Mouse (Mus musculus): ENCODE measurements at regions not wholly inside any gene's neighbourhood (a gene's known extent, or its start where the extent isn't known, plus 50 kb on each side); places are given as distances from the start of the nearest gene placed in this dataset.

DNA sequence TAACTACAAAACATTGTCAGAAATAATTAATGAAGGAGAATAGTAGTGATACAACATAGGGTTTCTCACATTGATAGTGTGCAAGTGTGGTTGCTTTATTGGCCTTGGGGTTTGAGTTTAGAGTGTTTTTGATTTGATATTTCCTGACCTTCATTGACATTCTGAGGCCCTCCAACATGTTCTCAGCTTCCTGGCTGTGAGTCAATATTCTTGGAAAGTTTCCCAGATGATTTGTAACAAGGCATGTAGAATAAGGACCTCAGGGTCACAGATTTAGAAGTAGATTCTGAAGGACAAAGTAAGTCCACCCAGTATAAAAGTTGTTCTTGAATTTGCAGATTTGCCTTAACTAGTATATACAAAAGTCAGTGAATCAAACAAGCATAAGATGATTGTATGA, 969.7 kb upstream of the Pcdh9 start:
- no peak for DNase-seq (ENCODE audit: low read depth, low spot score)

GRCm38 (mm10) chr14:94869011-94869410, 978.5 kb upstream of the Pcdh9 start:
- no peak for DNase-seq (ENCODE audit: low read depth, low spot score)

GRCm38 (mm10) chr14:94886054-94886453, 995.0 kb upstream of the 4921530L21Rik start:
- no peak for DNase-seq (ENCODE audit: low read depth, low spot score)

DNA sequence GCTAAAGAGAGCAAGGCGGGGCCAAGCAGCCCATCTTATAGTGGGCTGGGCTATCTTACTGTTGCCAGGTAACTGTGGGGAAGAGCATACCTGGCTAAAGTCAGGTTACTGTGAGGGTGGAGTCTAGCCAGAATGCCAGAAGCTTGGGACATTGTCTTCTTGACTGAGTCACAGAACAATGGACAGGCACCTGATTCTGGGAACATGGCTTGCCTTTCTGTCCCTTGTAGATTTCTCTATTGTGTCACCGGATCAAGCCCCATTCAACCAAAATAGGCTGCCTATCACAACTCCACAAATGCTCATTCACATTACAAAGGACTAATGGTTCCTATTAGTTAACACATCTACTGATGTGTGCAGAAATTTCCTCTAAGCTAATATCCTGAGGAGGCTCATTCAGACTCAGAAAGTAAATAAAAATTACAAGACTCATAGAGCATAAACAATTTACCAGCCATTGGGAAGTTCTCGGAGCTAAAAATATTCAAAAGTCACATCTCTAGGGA, 985.7 kb upstream of the 4921530L21Rik start:
- DNase-seq (ENCODE audit: low read depth, low spot score): peak; percentile 60

- no peak for DNase-seq (ENCODE audit: low read depth, low spot score)
These were observed 982.3 kb upstream of the 4921530L21Rik start for GRCm38 (mm10) chr14:94898667-94899281.

GRCm38 (mm10) chr14:94912326-94912725, 968.7 kb upstream of the 4921530L21Rik start:
- DNase-seq (ENCODE audit: low read depth, low spot score): no peak

GRCm38 (mm10) chr14:94941416-94941815, 939.6 kb upstream of the 4921530L21Rik start:
- DNase-seq (ENCODE audit: low read depth, low spot score): no peak
